In the genomic region with DNA sequence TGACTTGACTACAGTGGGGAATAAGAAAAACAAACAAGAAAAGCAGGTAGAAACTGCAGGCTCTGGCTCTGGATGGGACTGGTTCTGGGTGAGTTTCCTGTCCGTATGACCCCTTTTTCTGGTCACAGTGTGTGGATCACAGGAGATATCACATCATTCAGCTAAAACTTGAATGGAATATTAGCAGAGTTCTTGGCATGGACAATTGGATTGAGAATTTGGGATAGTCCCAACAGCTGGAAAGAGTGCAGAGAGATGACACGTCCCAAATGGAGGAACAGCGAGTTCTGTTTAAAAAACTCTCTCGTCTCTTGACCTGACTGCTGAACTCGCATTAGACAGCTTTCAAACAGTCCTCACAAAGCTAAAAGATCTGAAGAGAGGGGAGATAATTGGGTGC, we compare ENCODE assay signal across 13 mouse cellular contexts.
DNase-seq lines count a peak whose midpoint lies in the region; ATAC-seq and TF ChIP-seq lines count a peak whose summit lies in the region.
"Had no signal": no experiment of that assay in that cellular context is flagged by ENCODE, and none has a peak within 500 bp of the region (broad histone marks: within the 10 kb centered on the region; RNA-seq: fewer than 3 reads in every experiment).

No protein-coding gene starts in this region.

- no peaks in the 10 kb centered on the region for H3K36me3 ChIP-seq in kidney, adult 2 months (ENCODE audit: control insufficient read depth, insufficient read depth, low read length)
- H3K36me3 ChIP-seq in kidney, embryonic 14.5 days (ENCODE audit: control insufficient read depth, insufficient read depth, low read length) = no peaks in the 10 kb centered on the region
- no peaks in the 10 kb centered on the region for H3K36me3 ChIP-seq in lung, embryonic 16.5 days (ENCODE audit: control insufficient read depth, insufficient read depth, low read length)
- no peaks in the 10 kb centered on the region for H3K36me3 ChIP-seq in stomach, embryonic 16.5 days (ENCODE audit: control insufficient read depth, insufficient read depth, low read length)
- H3K36me3 ChIP-seq: limb, embryonic 12.5 days; midbrain, embryonic 12.5 days had no signal

- ATAC-seq in kidney, embryonic 14.5 days (ENCODE audit: low FRiP score, low TSS enrichment) = no peak
- ATAC-seq in lung, embryonic 16.5 days (ENCODE audit: low read depth) = peak; percentile 94
- ATAC-seq in stomach, embryonic 16.5 days (ENCODE audit: insufficient read depth, low FRiP score) = 0 out of 2 replicates have a peak, but pooled peaks have one; percentile 33
- ATAC-seq: forebrain, embryonic 14.5 days; inflammation-experienced regulatory T-cells, adult 6 months had no signal

- H3K9ac ChIP-seq in kidney, embryonic 14.5 days (ENCODE audit: low read depth, low read length) = no peak overlapping the region
- H3K9ac ChIP-seq in lung, embryonic 16.5 days (ENCODE audit: low read length) = no peak overlapping the region
- H3K9ac ChIP-seq in stomach, embryonic 16.5 days (ENCODE audit: low read length) = no peak overlapping the region
- H3K9ac ChIP-seq: limb, embryonic 12.5 days; midbrain, embryonic 12.5 days had no signal

- no peak for TF ChIP-seq POLR2A in kidney, adult 2 months (IDR thresholded peaks at IDR 0.05; ENCODE audit: low read depth, low read length)

- WGBS in kidney, adult 2 months = 80% methylated on average over 5 of the region's 5 CpGs
- WGBS in kidney, embryonic 14.5 days = 54% methylated on average over 5 of the region's 5 CpGs
- 37% methylated on average over 5 of the region's 5 CpGs for WGBS in lung, embryonic 16.5 days
- 36% methylated on average over 5 of the region's 5 CpGs for WGBS in stomach, embryonic 16.5 days

- peaks cover 3% of the 10 kb centered on the region; the same call in 1 of the 2 replicates for H3K9me3 ChIP-seq in kidney, embryonic 14.5 days (ENCODE audit: control insufficient read depth, low read length)
- peaks cover 5% of the 10 kb centered on the region; the same call in 1 of the 2 replicates for H3K9me3 ChIP-seq in lung, embryonic 16.5 days (ENCODE audit: control insufficient read depth, low read length)
- no peaks in the 10 kb centered on the region for H3K9me3 ChIP-seq in stomach, embryonic 16.5 days (replicated peaks; ENCODE audit: control insufficient read depth, low read length)

- H3K4me2 ChIP-seq in kidney, embryonic 14.5 days (replicated peaks; ENCODE audit: low read depth, low read length) = no peak overlapping the region
- peak overlapping the region; percentile 14; the same call in 1 of the 2 replicates for H3K4me2 ChIP-seq in lung, embryonic 16.5 days (ENCODE audit: low read depth, low read length)
- H3K4me2 ChIP-seq in stomach, embryonic 16.5 days (ENCODE audit: low read depth, low read length) = no peak overlapping the region
- H3K4me2 ChIP-seq: limb, embryonic 12.5 days; midbrain, embryonic 12.5 days had no signal

- no peaks in the 10 kb centered on the region for H3K4me1 ChIP-seq in kidney, adult 2 months (ENCODE audit: control insufficient read depth, insufficient read depth, low read length)
- no peaks in the 10 kb centered on the region for H3K4me1 ChIP-seq in kidney, embryonic 14.5 days (ENCODE audit: control insufficient read depth, insufficient read depth, low read length)
- H3K4me1 ChIP-seq in lung, embryonic 16.5 days (replicated peaks; ENCODE audit: control insufficient read depth, insufficient read depth, low read length) = 0 out of 2 replicates have a peak, but pooled peaks cover 2% of the 10 kb centered on the region
- 0 out of 2 replicates have a peak, but pooled peaks cover 3% of the 10 kb centered on the region for H3K4me1 ChIP-seq in stomach, embryonic 16.5 days (ENCODE audit: control insufficient read depth, insufficient read depth, low read length)
- H3K4me1 ChIP-seq: midbrain, embryonic 12.5 days had no signal

- DNase-seq in kidney, adult 2 months = peak; percentile 13
- peak; percentile 14 to 15 for DNase-seq in urinary bladder, postnatal 36 days (ENCODE audit: low spot score in 2 of 2)
- no peak for DNase-seq in urinary bladder, postnatal 10 days (ENCODE audit: low spot score)
- no peak for DNase-seq in embryo, embryonic 9.5 days (ENCODE audit: extremely low spot score)
- no peak for DNase-seq in layer of hippocampus, adult 18-20 months (ENCODE audit: low spot score in 2 of 2)
- DNase-seq: cerebellum, postnatal 14 days had no signal

- no peak overlapping the region for H3K4me3 ChIP-seq in kidney, adult 2 months (ENCODE audit: insufficient read depth, low read depth, low read length)
- no peak overlapping the region for H3K4me3 ChIP-seq in kidney, embryonic 14.5 days (ENCODE audit: low read length)
- H3K4me3 ChIP-seq in lung, embryonic 16.5 days (ENCODE audit: low read length) = no peak overlapping the region
- H3K4me3 ChIP-seq in stomach, embryonic 16.5 days (replicated peaks; ENCODE audit: low read length) = no peak overlapping the region
- H3K4me3 ChIP-seq: limb, embryonic 12.5 days; midbrain, embryonic 12.5 days had no signal

- no peak for TF ChIP-seq CTCF in kidney, adult 2 months (conservative IDR thresholded peaks at IDR 0.05; ENCODE audit: insufficient read depth, insufficient read length, low read depth, low read length)

- no peak overlapping the region for H3K27ac ChIP-seq in kidney, adult 2 months (ENCODE audit: insufficient read depth, low read depth, low read length)
- H3K27ac ChIP-seq in kidney, embryonic 14.5 days (ENCODE audit: low read depth, low read length) = no peak overlapping the region
- peak overlapping the region; percentile 72 for H3K27ac ChIP-seq in lung, embryonic 16.5 days (ENCODE audit: low read length)
- H3K27ac ChIP-seq in stomach, embryonic 16.5 days (ENCODE audit: low read length) = no peak overlapping the region
- H3K27ac ChIP-seq: limb, embryonic 12.5 days; midbrain, embryonic 12.5 days had no signal

- H3K27me3 ChIP-seq in kidney, adult 2 months (replicated peaks; ENCODE audit: control insufficient read depth, insufficient read depth, low read length) = no peaks in the 10 kb centered on the region
- no peaks in the 10 kb centered on the region for H3K27me3 ChIP-seq in kidney, embryonic 14.5 days (ENCODE audit: control insufficient read depth, insufficient read depth, low read length)
- no peaks in the 10 kb centered on the region for H3K27me3 ChIP-seq in lung, embryonic 16.5 days (ENCODE audit: control insufficient read depth, insufficient read depth, low read depth, low read length)
- H3K27me3 ChIP-seq in stomach, embryonic 16.5 days (ENCODE audit: control insufficient read depth, insufficient read depth, low read length) = no peaks in the 10 kb centered on the region
- H3K27me3 ChIP-seq: limb, embryonic 12.5 days; midbrain, embryonic 12.5 days had no signal

Comparison
In these comparisons a context has a peak if more than half of its experiments do, and no peak if none do; other contexts are left out.
1. DNase-seq: peak in kidney, adult 2 months (single experiment) and urinary bladder, postnatal 36 days (2 of 2); none in urinary bladder, postnatal 10 days (single experiment), embryo, embryonic 9.5 days (single experiment) and layer of hippocampus, adult 18-20 months (0 of 2).